Comparison of ENCODE assay signal across 9 mouse cellular contexts in genomic region chr12:100290178-100290531, GRCm38 (mm10).
DNase-seq lines count a peak whose midpoint lies in the region; ATAC-seq lines count a peak whose summit lies in the region.
"Had no signal": no experiment of that assay in that cellular context is flagged by ENCODE, and none has a peak within 500 bp of the region (broad histone marks: within the 10 kb centered on the region; RNA-seq: fewer than 3 reads in every experiment).

No protein-coding gene starts in this region.

- H3K4me1 ChIP-seq in hindbrain, embryonic 16.5 days (ENCODE audit: control insufficient read depth, insufficient read depth, low read depth, low read length) = peaks cover 29% of the 10 kb centered on the region
- peaks cover 27% of the 10 kb centered on the region for H3K4me1 ChIP-seq in neural tube, embryonic 12.5 days

- H3K36me3 ChIP-seq in hindbrain, embryonic 16.5 days (ENCODE audit: control insufficient read depth, insufficient read depth, low read length) = no peaks in the 10 kb centered on the region
- H3K36me3 ChIP-seq in neural tube, embryonic 12.5 days = no peaks in the 10 kb centered on the region

- no peaks in the 10 kb centered on the region for H3K27me3 ChIP-seq in hindbrain, embryonic 16.5 days (replicated peaks; ENCODE audit: control insufficient read depth, insufficient read depth, low read length)
- H3K27me3 ChIP-seq in neural tube, embryonic 12.5 days (replicated peaks) = no peaks in the 10 kb centered on the region

- ATAC-seq in hindbrain, embryonic 16.5 days = no peak
- ATAC-seq in neural tube, embryonic 12.5 days (ENCODE audit: low FRiP score, low read depth) = peak; percentile 24; the same call in 1 of the 2 replicates

- 43% methylated on average over 11 of the region's 11 CpGs for WGBS in hindbrain, embryonic 16.5 days
- 64% methylated on average over 11 of the region's 11 CpGs for WGBS in neural tube, embryonic 12.5 days

- no peak overlapping the region for H3K4me3 ChIP-seq in hindbrain, embryonic 16.5 days (ENCODE audit: low read length)
- H3K4me3 ChIP-seq in neural tube, embryonic 12.5 days = no peak overlapping the region
- H3K4me3 ChIP-seq: erythroblast, embryonic 14.5 days had no signal

- DNase-seq in layer of hippocampus, adult 11-12 months (ENCODE audit: low spot score) = peak; percentile 47
- no peak for DNase-seq in layer of hippocampus, adult 8-10 months (ENCODE audit: low spot score in 2 of 2)
- peak; percentile 64 to 67 for DNase-seq in cerebellum, postnatal 10 days
- DNase-seq in urinary bladder, postnatal 25 days (ENCODE audit: low spot score) = no peak
- no peak for DNase-seq in frontal cortex, adult 2 months (ENCODE audit: extremely low spot score in 1 of 2, low spot score in 1 of 2)
- no peak for DNase-seq in adipocyte (ENCODE audit: low spot score)

- H3K27ac ChIP-seq in hindbrain, embryonic 16.5 days (ENCODE audit: low read depth, low read length) = peak overlapping the region; percentile 70
- peak overlapping the region; percentile 50; the same call in 1 of the 2 replicates for H3K27ac ChIP-seq in neural tube, embryonic 12.5 days

- no peaks in the 10 kb centered on the region for H3K9me3 ChIP-seq in hindbrain, embryonic 16.5 days (ENCODE audit: control insufficient read depth, low read length)
- no peaks in the 10 kb centered on the region for H3K9me3 ChIP-seq in neural tube, embryonic 12.5 days

- peak overlapping the region; percentile 9; the same call in 1 of the 2 replicates for H3K4me2 ChIP-seq in hindbrain, embryonic 16.5 days (ENCODE audit: low read length)
- H3K4me2 ChIP-seq in neural tube, embryonic 12.5 days (replicated peaks) = peak overlapping the region; percentile 27

- H3K9ac ChIP-seq in hindbrain, embryonic 16.5 days (ENCODE audit: low read depth, low read length) = 0 out of 2 replicates have a peak overlapping the region, but pooled peaks have one; percentile 17
- H3K9ac ChIP-seq in neural tube, embryonic 12.5 days = 0 out of 2 replicates have a peak overlapping the region, but pooled peaks have one; percentile 26

Comparison
In these comparisons a context has a peak if more than half of its experiments do, and no peak if none do; other contexts are left out.
1. DNase-seq: peak in layer of hippocampus, adult 11-12 months (single experiment) and cerebellum, postnatal 10 days (2 of 2); none in layer of hippocampus, adult 8-10 months (0 of 2), urinary bladder, postnatal 25 days (single experiment), frontal cortex, adult 2 months (0 of 2) and adipocyte (single experiment).